Mouse (Mus musculus): Measurements from ENCODE around the gene Guca1a. TPM values are rescaled to one million over a fixed set of nuclear protein-coding genes. Genes with fewer than 3 reads are reported as not detected.
"Not testable (repeated sequence)": the region's sequence is repeated elsewhere in the genome, so short reads cannot be mapped to it uniquely, and the experiment has no call there.

Gene Guca1a
- polyA plus RNA-seq, 1 experiment from 2014 or later: 1.2 TPM

GRCm38 (mm10) chr17:47424186-47424585, 23.8 kb upstream of the Guca1a start:
- H3K4me2 ChIP-seq (ENCODE audit: low read depth, low read length): no peak overlapping the region
- no peak overlapping the region for H3K9ac ChIP-seq (ENCODE audit: low read length)
- WGBS: 53% methylated on average over 6 of the region's 6 CpGs
- no peaks in the 10 kb centered on the region for H3K27me3 ChIP-seq (ENCODE audit: control insufficient read depth, insufficient read depth, low read length)
- no peak overlapping the region for H3K27ac ChIP-seq (ENCODE audit: low read length)
- no peaks in the 10 kb centered on the region for H3K9me3 ChIP-seq (replicated peaks; ENCODE audit: control insufficient read depth, low read length)
- 0 out of 2 replicates have a peak, but pooled peaks have one; percentile 15 for ATAC-seq (replicated peaks; ENCODE audit: extremely low read depth, insufficient read depth, low FRiP score)
- no peak overlapping the region for H3K4me3 ChIP-seq (ENCODE audit: low read length)
- no peaks in the 10 kb centered on the region for H3K36me3 ChIP-seq (ENCODE audit: control insufficient read depth, insufficient read depth)
- peaks cover 9% of the 10 kb centered on the region for H3K4me1 ChIP-seq (ENCODE audit: control insufficient read depth, insufficient read depth, low read length)

DNA sequence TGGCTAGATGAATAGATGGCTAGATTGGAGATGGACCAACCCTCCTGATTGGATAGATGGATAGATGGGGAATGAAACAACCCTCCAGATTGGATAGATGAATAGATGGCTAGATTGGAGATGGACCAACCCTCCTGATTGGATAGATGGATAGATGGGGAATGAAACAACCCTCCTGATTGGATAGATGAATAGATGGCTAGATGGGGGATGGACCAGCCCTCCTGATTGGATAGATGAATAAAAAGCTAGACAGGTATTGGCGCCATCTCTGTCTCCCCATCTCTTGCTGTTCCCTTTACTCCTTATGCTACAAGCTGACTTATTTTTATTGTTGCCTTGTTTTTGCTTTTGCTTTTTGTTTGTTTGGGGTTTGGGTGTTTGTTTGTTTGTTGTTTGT, 22.2 kb upstream of the Guca1a start:
- H3K4me1 ChIP-seq (ENCODE audit: control insufficient read depth, insufficient read depth, low read length); H3K4me2 ChIP-seq (ENCODE audit: low read depth, low read length); H3K27me3 ChIP-seq (ENCODE audit: control insufficient read depth, insufficient read depth, low read length); H3K36me3 ChIP-seq (ENCODE audit: control insufficient read depth, insufficient read depth); H3K9ac ChIP-seq (ENCODE audit: low read length); H3K9me3 ChIP-seq (replicated peaks; ENCODE audit: control insufficient read depth, low read length); H3K27ac ChIP-seq (ENCODE audit: low read length); ATAC-seq (replicated peaks; ENCODE audit: extremely low read depth, insufficient read depth, low FRiP score); H3K4me3 ChIP-seq (ENCODE audit: low read length): not testable (repeated sequence)
- 84% methylated on average over 1 of the region's 1 CpGs for WGBS

DNA sequence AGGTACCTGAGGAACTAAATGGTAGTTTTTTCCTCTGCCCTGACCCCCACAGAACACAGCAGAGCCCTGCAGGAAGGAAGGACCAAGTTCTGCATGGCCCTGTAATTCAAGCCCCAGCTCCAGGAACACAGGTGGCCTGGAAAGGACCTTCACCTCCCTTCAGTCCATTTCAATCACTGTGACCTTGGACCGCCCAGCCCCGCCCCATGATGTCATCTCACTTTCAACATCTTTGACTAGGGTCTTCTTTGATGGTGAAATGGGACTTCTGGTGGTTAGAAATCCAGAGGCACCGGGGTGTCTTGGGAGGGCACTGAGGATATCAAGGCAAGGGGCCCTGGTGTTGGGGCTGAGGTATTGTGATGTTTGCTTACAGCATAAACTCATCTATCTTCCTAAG, 21.2 kb upstream of the Guca1a start:
- no peak overlapping the region for H3K4me2 ChIP-seq (ENCODE audit: low read depth, low read length)
- WGBS: 72% methylated on average over 3 of the region's 3 CpGs
- H3K9ac ChIP-seq (ENCODE audit: low read length): no peak overlapping the region
- no peak for ATAC-seq (replicated peaks; ENCODE audit: extremely low read depth, insufficient read depth, low FRiP score)
- H3K27me3 ChIP-seq (ENCODE audit: control insufficient read depth, insufficient read depth, low read length): no peaks in the 10 kb centered on the region
- no peaks in the 10 kb centered on the region for H3K9me3 ChIP-seq (replicated peaks; ENCODE audit: control insufficient read depth, low read length)
- no peak overlapping the region for H3K4me3 ChIP-seq (ENCODE audit: low read length)
- no peak overlapping the region for H3K27ac ChIP-seq (ENCODE audit: low read length)
- H3K36me3 ChIP-seq (ENCODE audit: control insufficient read depth, insufficient read depth): no peaks in the 10 kb centered on the region
- peaks cover 3% of the 10 kb centered on the region; the same call in 1 of the 2 replicates for H3K4me1 ChIP-seq (ENCODE audit: control insufficient read depth, insufficient read depth, low read length)

- WGBS: 67% methylated on average over 2 of the region's 2 CpGs
- no peaks in the 10 kb centered on the region for H3K27me3 ChIP-seq (ENCODE audit: control insufficient read depth, insufficient read depth, low read length)
- H3K27ac ChIP-seq (ENCODE audit: low read length): no peak overlapping the region
- no peak overlapping the region for H3K4me2 ChIP-seq (ENCODE audit: low read depth, low read length)
- no peak for ATAC-seq (replicated peaks; ENCODE audit: extremely low read depth, insufficient read depth, low FRiP score)
- H3K4me1 ChIP-seq (ENCODE audit: control insufficient read depth, insufficient read depth, low read length): peaks cover 3% of the 10 kb centered on the region; the same call in 1 of the 2 replicates
- no peak overlapping the region for H3K9ac ChIP-seq (ENCODE audit: low read length)
- H3K9me3 ChIP-seq (replicated peaks; ENCODE audit: control insufficient read depth, low read length): peaks cover 3% of the 10 kb centered on the region; the same call in 1 of the 2 replicates
- H3K36me3 ChIP-seq (ENCODE audit: control insufficient read depth, insufficient read depth): no peaks in the 10 kb centered on the region
- no peak overlapping the region for H3K4me3 ChIP-seq (ENCODE audit: low read length)
Measured at GRCm38 (mm10) chr17:47420195-47420594, 19.8 kb upstream of the Guca1a start.

DNA sequence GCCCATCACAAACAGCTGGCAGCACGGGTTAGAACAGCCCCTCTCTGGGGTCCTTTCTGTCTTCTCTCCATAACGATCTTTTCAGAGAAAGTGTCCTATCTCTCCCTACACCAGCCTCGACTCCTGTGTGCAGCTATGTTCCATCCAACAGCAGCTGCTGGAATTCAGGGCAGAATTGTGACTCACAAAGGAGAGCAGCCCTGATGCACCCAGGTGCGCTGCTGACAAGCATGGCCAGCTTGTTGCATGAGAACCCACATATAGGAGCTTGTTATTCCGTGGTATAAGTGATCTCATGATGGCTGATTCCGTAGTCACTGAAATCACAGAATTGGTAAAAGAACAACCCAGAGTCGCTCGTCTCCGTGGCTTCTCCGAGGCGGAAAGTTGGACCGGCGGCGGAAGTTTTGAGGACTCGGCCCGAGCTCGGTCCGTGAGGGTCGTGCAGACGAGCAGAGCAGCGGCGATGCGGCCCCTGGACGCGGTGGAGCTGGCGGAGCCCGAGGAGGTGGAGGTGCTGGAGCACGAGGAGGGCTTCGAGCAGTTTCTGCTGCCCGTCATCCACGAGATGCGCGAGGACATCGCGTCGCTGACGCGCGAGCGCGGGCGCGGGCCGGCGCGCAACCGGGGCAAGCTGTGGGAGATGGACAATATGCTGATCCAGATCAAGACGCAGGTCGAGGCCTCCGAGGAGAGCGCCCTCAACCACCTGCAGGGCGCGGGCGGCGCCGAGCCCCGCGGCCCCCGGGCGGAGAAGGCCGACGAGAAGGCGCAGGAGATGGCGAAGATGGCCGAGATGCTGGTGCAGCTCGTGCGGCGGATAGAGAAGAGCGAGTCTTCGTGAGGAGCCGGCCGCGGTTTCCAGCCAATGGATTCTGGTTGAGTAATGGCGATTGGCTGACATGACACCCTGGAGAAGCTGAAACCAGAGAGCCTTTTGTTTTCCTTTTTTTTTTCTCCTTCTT, 9.8 kb upstream of the Guca1a start:
- not testable (repeated sequence) for H3K36me3 ChIP-seq (ENCODE audit: control insufficient read depth, insufficient read depth); H3K4me1 ChIP-seq (ENCODE audit: control insufficient read depth, insufficient read depth, low read length)

DNA sequence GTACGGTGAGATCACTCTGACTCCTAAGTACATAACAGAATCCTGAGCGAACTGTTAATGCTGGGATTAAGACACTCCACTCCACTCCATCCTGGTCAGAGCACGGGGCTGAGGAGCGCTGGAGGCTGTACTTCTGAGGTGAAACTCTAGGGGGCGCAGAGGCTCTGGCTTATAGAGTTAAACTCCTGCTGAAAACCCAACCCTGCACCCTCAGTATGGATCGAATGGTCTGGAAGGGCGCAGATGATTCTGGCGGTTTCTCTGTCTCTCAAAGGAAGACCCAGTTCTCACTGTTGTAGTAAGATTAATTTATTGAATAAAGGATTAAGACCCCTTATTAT, 8.1 kb upstream of the Guca1a start:
- 20% methylated on average over 8 of the region's 8 CpGs for WGBS
- H3K4me3 ChIP-seq (ENCODE audit: low read length): no peak overlapping the region
- peaks cover 35% of the 10 kb centered on the region for H3K27me3 ChIP-seq (ENCODE audit: control insufficient read depth, insufficient read depth, low read length)
- peak; percentile 41; the same call in 1 of the 2 replicates for ATAC-seq (replicated peaks; ENCODE audit: extremely low read depth, insufficient read depth, low FRiP score)
- H3K4me1 ChIP-seq (ENCODE audit: control insufficient read depth, insufficient read depth, low read length): 0 out of 2 replicates have a peak, but pooled peaks cover 2% of the 10 kb centered on the region
- H3K36me3 ChIP-seq (ENCODE audit: control insufficient read depth, insufficient read depth): no peaks in the 10 kb centered on the region
- no peak overlapping the region for H3K27ac ChIP-seq (ENCODE audit: low read length)
- H3K4me2 ChIP-seq (ENCODE audit: low read depth, low read length): no peak overlapping the region
- H3K9ac ChIP-seq (ENCODE audit: low read length): no peak overlapping the region
- H3K9me3 ChIP-seq (replicated peaks; ENCODE audit: control insufficient read depth, low read length): no peaks in the 10 kb centered on the region

More for the DNA sequence above, 9.8 kb upstream of the Guca1a start:
- H3K27ac ChIP-seq (ENCODE audit: low read length); H3K9ac ChIP-seq (ENCODE audit: low read length); H3K9me3 ChIP-seq (replicated peaks; ENCODE audit: control insufficient read depth, low read length); ATAC-seq (replicated peaks; ENCODE audit: extremely low read depth, insufficient read depth, low FRiP score): not testable (repeated sequence)
- peaks cover 37% of the 10 kb centered on the region for H3K27me3 ChIP-seq (ENCODE audit: control insufficient read depth, insufficient read depth, low read length)
- 3% methylated on average over 74 of the region's 74 CpGs for WGBS
- peak overlapping the region; percentile 63 for H3K4me2 ChIP-seq (ENCODE audit: low read depth, low read length)
- H3K4me3 ChIP-seq (ENCODE audit: low read length): peak overlapping the region; percentile 47

GRCm38 (mm10) chr17:47407717-47408557, 7.6 kb upstream of the Guca1a start:
- ATAC-seq (replicated peaks; ENCODE audit: extremely low read depth, insufficient read depth, low FRiP score): no peak
- Histone ChIP-seq H3K9me3 (replicated peaks; ENCODE audit: control insufficient read depth, low read length) (no peaks in the 10 kb centered on the region), H3K27me3 (ENCODE audit: control insufficient read depth, insufficient read depth, low read length) (peaks cover 30% of the 10 kb centered on the region), H3K9ac (ENCODE audit: low read length) (no peak overlapping the region), H3K4me3 (ENCODE audit: low read length) (no peak overlapping the region), H3K36me3 (ENCODE audit: control insufficient read depth, insufficient read depth) (no peaks in the 10 kb centered on the region), H3K4me1 (ENCODE audit: control insufficient read depth, insufficient read depth, low read length) (0 out of 2 replicates have a peak, but pooled peaks cover 2% of the 10 kb centered on the region), H3K27ac (ENCODE audit: low read length) (no peak overlapping the region), H3K4me2 (ENCODE audit: low read depth, low read length) (no peak overlapping the region)
- 59% methylated on average over 10 of the region's 10 CpGs for WGBS

GRCm38 (mm10) chr17:47399091-47399490, 1.3 kb downstream of the Guca1a start:
- Histone ChIP-seq H3K4me1 (ENCODE audit: control insufficient read depth, insufficient read depth, low read length) (peaks cover 6% of the 10 kb centered on the region; the same call in 1 of the 2 replicates), H3K4me2 (ENCODE audit: low read depth, low read length) (no peak overlapping the region), H3K27me3 (ENCODE audit: control insufficient read depth, insufficient read depth, low read length) (peaks cover 8% of the 10 kb centered on the region; the same call in 1 of the 2 replicates), H3K4me3 (ENCODE audit: low read length) (no peak overlapping the region), H3K27ac (ENCODE audit: low read length) (no peak overlapping the region), H3K9me3 (replicated peaks; ENCODE audit: control insufficient read depth, low read length) (no peaks in the 10 kb centered on the region), H3K36me3 (ENCODE audit: control insufficient read depth, insufficient read depth) (no peaks in the 10 kb centered on the region), H3K9ac (ENCODE audit: low read length) (no peak overlapping the region)
- 76% methylated on average over 8 of the region's 8 CpGs for WGBS
- ATAC-seq (replicated peaks; ENCODE audit: extremely low read depth, insufficient read depth, low FRiP score): no peak

Data from heart, embryonic 16.5 days (tissue).